Mouse (Mus musculus) urinary bladder, postnatal 36 days (tissue): ENCODE results near the gene Galk2.

Source experiments
- DNase-seq, 2 experiments: peaks; one replicate each; pipeline ENCODE4 v3.0.0; 2022; ENCODE audit warnings: low spot score in 2 of 2, mixed read lengths in 1 of 2

The Galk2 gene

DNA sequence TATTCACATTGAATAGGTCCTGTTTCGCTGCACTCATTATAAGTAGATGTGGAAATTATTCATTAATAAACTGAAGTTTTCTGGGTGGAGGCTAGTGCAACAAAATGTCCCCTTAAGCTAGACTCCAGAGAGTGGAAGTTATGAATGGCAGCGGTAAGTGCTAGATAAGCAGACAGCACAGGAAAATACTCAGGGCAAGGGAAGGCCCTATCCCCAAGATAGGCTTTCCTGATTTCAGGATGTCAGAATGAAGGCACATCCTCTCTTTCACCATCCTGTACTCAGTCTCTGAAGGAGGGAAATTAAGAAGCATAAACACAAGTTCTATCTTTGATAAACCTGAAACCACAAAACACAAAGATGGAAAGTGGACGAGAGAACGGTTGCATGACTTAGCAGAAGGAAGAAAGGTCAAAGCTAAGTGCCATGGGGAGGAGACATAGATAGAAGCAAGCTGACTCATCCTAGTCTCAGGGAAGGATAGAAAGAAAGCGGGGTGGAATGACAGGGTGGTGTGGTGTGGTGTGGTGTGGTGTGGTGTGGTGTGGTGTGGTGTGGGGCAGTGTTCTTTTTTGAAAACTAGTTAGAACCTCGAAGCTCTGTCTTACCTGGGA, 42.0 kb downstream of the Galk2 start:
- DNase-seq: no peak

DNA sequence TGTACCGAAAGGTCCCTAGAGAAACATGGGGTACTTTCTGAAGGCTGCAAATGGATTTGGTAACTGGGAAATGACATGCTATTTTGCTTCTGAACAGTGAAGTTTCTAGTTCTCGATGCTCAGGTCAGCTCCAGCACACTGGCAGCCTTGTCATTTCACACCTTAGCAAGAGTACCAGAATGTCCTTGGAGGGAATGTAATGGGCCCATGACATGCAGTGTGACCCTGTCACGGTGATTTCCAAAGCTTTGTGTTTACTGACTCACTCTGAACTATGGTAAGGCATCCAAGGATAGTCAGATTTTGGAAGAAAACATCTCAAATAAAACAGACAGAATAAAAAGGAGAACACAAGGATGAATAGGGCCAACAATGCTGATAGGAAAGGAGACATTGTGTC, 42.5 kb downstream of the Galk2 start:
- DNase-seq: no peak

DNA sequence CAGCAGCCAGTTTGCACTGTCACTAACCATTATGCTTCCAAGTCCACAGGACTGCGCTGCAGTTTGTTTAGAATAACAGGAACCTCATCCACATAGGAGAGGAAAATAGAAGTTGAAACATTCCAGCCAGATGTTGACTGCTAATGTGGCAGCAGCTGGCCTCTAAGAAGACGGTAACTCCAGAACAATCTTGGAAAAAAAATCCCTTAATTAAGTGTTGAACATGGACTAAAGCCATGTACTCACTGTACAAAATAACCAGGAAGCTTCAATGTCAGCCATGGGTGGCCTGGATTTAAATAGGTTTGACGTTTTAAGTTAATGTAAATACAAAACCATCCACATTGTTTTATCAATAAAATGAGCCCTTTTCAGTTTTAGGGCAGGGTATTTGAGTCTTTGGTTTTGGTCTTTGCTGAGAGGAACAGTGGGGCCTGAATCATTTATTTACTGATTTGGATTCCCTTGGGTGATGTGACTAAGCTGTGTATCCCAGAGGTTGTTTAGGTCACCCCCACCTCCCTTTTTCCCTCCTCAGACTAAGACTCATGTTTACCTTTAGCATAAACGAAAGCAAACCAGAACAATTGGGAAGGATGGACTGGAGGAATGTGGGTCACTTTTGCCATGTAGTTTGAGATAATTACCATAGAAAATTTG, 47.6 kb downstream of the Galk2 start:
- DNase-seq: no peak

DNA sequence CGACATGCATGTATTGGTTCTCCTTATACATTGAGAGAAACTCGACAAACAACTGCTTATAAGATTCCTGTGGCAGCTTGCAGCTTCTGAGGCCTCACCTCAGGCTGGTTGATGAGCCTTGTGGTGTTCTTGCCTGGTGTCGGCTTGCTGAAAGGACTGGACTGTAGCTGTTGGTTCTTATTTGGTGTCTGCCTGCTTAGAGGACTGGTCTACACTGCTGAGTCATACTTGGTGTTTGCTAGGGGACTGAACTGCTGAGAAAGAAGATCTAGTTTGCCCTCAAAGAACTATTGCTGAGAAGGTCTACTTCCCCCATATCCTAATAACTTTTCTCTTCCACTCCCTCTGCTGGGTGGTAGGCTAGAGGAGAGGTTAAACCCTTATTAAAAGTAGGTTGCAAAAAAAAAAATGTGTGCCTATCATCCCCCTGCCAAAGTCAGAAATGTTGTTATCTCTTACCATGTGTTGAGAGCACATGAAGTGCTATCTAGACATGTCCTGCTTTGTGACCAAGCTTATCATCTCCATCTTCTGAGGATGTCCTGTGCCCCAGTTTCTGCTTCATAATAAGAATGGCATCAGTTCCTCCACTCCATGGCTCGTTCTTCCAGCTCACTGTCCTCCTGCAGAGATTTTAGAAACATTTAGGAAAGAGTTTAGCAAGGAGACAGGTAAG, 48.8 kb downstream of the Galk2 start:
- DNase-seq: no peak

DNA sequence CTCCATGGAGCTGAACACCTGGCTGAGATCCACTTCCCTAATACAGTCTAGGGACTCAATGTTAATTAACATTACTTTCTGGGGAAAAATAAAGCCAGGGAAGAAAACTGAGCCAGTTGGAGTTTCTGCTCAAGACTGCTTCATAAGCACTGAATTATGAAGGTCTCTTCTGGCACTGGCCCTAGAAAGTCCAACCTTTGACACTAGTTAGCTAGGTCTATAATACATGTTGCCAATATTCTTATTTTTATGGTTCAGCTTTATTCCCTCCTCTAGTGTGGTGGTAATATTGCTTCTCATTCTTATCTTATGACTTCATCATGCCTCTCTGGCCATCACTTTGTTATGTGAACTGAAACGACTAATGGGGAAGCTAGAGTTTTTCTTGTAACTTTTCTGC, 55.3 kb downstream of the Galk2 start:
- DNase-seq: no peak

DNA sequence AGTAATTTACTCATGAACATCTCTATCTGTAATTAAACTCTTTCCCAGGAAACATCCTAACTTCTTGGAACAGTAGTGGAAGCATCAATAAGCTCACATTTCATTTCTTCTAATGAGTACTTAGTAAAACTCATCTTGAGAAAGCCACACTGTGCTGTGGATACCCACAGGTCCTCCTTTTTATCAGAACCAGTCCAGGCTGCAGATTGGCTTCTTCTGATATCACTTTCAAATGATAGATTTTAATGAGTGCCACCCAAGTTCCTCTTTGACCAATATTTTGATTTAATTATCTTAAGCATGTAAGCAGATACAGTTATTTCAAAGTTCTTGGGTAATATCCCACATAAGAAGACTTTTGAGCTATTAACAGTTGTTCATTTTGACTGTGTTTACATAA, 55.8 kb downstream of the Galk2 start:
- no peak for DNase-seq

DNA sequence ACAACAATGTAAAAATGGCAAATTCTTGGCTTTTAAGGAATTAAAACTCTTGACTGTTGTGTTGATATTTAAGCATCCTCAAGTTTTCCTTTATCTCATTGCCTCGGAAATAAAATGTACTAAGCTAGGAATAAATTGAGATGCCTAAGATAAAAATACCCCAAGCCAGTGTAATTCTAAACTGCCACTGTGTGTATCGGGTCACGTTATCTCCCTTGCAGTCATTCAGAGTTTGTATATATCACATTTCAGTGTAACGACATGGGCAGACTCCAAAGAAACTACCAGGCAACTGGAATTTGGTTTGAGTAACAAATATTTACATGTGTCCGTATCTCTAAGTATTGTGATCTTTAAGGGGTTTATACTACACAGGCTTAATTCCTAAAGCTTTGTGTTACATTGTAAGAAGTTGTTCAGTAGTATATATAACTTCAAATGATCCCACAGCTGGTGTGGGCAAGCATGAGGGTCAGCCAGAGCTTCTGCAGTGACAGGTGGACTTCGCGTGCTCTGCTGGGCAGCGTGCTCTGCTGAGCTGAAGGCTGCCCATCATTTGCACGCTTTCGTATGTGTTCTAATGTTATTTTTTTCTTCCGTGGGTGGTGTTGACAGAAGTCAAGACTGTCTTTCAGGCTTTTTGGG, 57.9 kb downstream of the Galk2 start:
- DNase-seq: no peak

DNA sequence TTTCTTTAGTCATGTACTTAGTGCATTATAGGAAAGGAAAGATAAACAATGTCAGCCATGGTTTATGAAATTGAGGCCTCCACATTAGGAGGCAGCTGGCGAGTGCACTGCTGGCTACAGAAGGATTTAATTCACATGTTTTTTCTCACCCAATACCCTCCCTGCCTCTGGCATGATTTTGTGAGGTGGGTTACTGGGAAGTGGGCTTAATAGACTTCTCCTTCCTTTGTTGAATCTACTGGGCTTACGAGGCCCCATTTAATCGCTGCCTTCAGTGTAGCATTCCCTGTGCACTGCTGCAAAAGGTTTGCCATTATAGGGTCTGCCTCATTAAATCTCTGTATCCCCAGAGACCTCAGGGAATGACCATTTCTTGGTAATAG, 58.4 kb downstream of the Galk2 start:
- no peak for DNase-seq

DNA sequence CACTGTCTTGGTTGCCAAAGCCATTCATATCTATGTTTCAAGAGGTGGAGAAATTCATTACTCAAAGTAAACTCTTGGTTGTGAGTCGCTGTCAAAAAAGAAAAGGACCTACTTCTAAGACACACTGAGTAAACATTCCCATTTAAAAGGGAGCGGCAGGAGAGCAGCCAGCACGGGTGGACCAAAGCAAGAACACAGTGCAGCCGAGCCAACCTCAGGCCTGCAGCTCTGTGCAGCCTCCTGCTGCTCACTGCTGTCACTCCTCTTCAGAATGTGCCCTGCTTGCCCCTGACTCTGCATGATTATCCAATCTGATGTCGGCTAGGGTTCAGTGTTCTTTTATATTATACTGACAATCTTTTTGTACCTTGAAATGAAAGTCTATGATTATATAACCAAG, 62.4 kb downstream of the Galk2 start:
- DNase-seq: no peak

DNA sequence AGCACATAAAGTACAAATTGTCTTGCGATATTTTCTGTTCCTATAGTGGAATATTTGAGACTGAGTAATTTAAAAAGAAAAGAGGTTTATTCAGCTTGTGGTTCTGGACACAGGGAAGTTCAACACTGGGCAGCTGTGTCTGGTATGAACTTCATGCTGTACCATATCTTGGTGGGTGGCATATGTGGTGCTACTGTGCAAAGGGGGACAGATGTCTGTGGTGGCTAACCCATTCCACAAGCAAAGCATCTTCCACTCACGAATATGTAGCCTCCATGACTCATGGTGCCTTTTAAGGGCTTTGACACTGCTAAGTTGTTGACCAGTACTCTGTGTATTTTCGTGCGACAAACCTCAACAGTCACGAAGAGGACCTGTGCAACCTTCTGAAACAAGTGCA, 63.2 kb downstream of the Galk2 start:
- DNase-seq: no peak

DNA sequence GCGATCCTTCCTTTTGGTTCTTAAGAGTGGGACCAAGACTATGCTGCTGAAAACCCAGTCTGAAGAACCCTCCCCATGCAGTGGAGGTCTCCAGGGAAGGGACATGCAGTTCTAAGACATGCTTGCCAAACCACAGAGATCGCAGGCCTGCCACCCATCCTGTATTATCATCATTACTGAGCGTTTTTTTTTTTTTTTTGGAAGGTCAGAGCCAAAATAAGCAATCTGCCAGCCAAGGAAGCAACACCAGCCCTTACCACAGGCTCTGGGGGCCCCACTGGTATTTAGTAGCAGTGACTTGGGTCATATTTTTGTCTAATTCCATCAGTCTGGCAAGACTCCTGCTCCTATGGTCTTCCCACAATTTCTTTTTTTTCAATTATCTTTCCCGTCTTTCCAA, 64.0 kb downstream of the Galk2 start:
- no peak for DNase-seq

DNA sequence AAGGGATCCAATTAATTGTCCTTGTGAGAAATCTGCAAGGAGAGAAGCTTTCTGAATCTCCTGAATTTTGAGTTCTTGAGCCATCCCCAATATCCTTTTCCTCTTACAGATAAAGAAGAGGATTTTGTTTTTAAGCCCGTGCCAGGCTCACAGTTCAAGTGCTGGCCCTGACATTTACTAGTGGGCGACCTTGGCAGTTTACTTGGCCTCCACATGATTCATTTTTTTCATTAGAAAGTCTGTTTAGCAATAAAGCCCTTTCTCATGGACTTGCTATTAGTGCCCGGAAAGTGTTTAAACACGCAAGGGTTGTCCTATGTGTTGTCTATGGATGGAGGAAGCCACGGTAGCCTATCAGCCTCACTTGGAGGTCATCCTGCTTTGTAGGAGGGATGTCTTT, 64.4 kb downstream of the Galk2 start:
- DNase-seq: no peak

DNA sequence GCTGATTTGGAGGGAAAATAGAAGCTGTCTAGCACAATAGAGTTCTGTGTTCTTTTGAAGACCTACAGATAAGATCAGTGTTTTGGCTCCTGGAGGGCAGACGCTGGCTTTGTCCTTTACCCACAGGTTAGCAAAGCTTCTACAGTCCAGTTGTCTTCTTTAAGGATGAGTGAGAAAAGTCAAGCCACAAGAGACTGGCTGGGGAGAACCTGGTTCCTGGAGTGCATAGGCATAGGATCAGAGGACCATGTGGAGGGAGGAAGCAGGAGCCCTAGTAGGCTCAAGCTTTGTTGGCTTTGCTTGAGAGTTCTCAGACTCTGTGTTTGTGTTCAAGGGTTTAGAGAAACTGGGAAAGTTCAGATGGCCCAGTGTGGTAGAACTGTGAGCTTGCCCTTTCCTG, 65.6 kb downstream of the Galk2 start:
- no peak for DNase-seq

DNA sequence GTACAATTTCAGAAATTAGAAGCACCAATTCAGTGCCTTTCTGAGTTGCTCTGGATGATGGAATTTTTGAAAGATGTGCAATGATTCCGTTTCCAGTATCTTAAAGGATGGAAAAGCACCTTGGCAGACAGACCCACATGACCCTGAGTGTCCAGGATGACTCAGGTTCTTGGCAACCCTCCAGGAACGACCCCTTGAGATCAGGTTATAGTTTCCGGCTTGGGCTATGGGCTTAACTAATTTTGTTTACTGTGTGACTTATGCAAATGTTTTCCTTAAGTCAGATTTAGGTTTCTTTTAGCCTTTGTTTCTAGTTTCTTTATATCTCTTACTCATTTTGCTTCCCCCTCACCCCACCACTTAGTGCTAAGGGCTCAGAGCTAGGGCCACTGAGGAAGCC, 66.2 kb downstream of the Galk2 start:
- no peak for DNase-seq

DNA sequence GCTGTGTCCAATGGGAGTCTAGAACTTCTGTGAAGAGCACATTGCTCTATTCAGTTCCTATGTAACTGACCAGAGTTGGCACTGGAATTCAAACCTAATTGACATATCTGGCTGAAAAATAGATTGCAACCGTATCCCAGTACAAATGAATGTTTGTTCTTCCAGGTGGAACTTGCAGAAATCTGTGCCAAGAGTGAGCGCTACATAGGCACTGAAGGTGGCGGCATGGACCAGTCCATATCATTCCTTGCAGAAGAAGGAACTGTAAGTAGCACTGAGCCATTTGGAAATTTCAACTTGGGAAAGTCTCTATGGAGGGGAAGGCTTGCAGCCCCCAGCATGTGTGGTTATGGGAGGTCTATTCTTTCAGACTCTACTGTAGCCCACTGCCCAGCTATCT, 70.5 kb downstream of the Galk2 start:
- DNase-seq: no peak

DNA sequence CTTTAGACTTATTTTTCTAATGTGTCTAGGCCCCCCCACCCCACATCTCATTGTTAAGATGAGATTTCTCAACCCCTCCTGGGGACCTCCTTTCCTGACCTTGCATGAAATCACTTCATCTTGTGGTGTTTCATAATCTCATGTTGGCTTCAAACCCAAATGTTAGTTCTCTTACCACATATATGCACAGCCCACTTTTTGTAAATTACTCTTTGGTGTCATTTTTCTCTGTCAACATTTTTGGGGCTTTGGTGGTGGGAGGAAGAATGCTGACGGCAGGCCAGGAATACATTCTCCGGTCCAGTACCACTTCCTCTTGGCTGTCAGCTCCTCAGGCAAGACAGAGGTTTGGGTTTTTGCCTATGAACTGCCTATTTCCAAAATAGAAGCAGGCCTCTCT, 71.0 kb downstream of the Galk2 start:
- DNase-seq: no peak

DNA sequence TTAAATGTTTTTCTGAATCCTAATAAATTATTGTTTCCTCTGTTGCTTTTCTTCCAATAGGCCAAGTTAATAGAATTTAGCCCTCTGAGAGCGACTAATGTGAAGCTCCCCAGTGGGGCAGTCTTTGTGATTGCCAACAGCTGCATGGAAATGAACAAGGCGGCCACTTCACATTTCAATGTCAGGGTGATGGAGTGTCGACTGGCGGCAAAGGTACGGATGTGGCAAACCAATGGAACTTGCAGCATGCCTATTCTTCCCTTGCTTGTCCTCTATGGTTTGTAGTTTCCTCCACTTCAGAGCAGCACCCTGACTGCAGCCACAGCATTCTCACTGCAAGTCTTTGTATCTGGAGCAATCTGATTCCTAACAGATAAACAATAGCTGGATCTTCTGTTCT, 72.3 kb downstream of the Galk2 start:
- DNase-seq: no peak

DNA sequence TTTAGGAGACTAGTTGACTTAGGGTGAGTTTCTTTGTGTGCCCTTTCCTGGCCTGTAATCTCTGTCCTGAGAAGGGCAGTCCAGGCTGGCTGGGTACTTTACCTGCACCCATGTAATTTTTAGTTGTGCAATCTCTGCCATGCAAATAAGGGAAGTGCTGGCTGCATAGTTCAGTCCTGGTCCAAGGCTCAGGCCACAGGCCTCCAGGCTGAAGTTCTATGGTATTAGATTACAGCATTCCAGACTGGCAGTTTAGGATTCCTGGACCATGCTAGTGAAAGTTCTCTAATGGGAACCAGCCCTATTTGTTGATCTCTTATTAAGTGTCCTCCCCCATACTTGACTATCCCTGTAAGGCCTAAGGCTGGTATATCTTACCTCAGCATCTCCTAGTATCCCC, 73.8 kb downstream of the Galk2 start:
- DNase-seq: no peak

DNA sequence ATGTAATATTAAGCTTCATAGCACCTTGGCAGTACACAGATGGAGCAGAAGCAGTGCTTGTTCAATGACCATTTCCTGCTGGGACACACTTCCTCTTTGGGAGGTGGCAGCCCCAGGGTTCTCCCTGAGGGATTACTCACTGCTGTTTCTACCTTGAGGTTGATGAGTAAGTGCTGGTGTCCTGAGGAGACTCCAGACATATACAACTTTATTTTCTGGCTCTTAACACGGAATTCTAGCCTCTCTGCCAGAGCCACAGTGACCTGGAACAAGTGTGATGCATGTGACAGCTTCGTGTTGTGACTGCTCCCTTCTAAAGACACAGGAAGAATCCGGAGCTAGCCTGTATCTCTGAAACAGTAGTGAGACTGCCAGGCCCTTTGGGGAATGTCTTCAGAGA, 75.1 kb downstream of the Galk2 start:
- DNase-seq: no peak

DNA sequence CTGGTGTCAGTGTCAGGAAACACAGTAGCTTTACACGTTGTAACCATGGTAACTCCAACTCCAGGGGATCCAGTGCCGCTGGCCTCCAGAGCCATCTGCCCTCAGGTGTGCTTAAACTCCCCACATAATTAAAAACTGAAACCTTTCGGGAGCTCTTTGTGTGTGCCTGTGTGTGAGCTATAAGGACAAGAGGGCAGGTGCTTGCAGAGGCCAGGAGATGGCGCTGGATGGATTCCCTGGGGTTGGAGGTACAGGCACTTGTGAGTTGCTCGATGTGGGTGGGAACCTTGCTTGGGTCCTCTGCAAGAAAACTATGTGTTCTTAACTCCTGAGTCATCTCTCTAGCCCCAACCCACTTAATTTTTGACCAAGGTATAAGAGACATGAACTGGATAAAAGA, 77.5 kb downstream of the Galk2 start:
- no peak for DNase-seq

DNA sequence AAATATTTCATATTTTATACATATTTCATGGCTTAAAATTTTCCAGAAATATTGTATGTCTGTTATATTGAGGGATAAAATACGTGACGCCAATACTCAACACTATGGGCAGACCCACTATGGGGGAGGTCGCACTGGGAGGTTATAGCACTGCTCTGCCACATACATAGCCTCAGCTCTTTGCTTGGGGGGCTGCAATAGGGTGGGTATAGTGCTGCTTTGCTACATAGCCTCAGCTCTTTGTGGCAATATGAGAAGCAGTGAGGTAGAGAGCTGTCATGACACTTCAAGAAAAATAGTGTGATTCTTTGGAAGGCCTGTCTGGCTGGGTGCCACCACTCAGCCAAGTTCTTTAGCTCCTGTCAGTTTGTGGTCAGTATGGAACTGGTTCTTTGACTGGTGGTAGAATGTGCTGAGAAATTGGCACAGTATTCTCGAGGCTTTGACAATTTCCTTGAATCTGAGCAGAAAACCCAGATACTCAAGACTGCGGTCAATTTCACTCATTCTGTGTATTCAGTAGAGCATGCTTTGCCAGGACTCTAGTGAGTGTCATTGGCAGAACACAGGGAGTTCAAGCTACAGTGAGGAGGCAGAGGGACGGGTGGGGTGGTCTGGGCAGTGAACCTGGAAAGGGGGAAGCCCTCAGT, 80.2 kb downstream of the Galk2 start:
- no peak for DNase-seq

DNA sequence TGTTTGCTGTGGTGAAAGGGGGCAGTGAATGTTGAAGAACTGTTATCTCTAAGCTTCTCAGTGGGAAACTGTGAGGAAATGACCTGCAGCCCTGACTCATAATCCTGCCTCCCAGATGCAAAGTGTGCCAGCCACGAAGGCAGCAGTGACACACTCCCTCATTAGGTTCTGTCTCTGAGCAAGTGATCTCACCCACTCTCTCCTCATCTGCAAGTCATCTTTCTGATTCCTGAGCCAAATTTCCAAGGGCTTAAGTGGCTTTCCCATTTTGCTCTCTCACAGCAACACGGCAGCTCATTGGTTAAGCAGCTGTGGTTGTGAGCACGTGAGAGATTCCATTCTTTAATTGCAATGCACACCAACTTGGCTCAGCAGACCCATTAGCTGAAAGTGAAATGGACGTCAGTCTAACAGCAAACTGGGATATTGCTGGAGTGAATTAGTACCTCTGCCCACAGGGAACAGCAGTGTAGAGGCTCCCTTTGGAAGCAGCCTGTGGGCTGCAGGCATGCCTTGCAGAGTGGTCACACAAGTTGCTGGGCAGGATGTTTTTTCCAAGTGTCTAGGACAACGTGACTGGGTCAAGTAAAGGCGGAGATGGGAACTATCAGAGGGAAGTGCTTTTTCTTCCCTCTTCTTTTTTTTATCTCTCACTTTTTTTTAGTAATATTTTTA, 82.3 kb downstream of the Galk2 start:
- no peak for DNase-seq
